Mouse (Mus musculus): ENCODE data around the gene AC170998.1.
"Not testable (repeated sequence)": the region's sequence is repeated elsewhere in the genome, so short reads cannot be mapped to it uniquely, and the experiment has no call there.

The AC170998.1 gene

GRCm38 (mm10) chr17:28760736-28761312 is 34.9 kb downstream of the AC170998.1 start:
- DNase-seq = no peak

DNA sequence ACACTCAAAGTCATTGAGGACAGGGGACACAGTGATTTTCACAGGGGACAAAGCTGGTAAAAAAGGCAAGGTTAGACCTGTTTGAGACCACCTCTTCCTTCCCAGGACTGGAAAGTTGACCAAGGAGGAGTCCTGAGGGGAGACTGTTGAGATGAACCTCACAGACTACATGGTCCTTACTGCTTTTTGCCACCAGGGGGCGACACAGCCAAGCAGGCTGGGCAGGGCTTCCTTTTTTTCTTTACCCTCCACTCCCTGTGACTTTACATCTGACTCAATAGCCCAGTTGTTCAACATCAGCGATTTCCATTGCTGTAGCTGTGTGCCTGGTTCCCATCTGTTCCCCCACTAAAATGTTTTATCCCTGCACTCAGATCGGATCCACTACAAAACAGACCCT is 36.0 kb downstream of the AC170998.1 start:
- peak; percentile 67 for DNase-seq

DNA sequence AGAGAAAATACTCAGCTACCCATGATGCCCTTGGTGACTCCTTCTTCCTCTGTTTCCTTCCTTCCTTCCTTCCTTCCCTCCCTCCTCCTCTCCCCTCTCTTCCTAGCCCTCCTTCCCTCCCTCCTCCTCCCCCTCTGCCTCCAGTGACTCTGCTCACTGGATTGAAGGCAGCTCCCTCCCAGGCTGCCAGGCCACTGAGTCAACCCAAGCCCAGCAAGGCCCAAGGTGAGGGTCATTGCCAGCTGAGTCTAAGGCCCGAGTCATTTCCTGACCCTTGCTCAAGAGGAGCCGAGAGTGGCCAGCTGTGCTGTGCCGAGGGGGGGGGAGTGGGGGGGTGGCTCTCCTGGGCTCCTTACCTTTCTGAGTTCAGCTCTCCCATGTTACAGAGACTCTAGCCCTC is 40.3 kb downstream of the AC170998.1 start:
- no peak for DNase-seq

GRCm38 (mm10) chr17:28766781-28767515 is 41.1 kb downstream of the AC170998.1 start:
- no peak for DNase-seq

GRCm38 (mm10) chr17:28769121-28769874 is 43.4 kb downstream of the AC170998.1 start, which contains the start of gene Mapk13:
TSS of gene Mapk13 (plus strand) at chr17:28769297.
- no peak for DNase-seq

DNA sequence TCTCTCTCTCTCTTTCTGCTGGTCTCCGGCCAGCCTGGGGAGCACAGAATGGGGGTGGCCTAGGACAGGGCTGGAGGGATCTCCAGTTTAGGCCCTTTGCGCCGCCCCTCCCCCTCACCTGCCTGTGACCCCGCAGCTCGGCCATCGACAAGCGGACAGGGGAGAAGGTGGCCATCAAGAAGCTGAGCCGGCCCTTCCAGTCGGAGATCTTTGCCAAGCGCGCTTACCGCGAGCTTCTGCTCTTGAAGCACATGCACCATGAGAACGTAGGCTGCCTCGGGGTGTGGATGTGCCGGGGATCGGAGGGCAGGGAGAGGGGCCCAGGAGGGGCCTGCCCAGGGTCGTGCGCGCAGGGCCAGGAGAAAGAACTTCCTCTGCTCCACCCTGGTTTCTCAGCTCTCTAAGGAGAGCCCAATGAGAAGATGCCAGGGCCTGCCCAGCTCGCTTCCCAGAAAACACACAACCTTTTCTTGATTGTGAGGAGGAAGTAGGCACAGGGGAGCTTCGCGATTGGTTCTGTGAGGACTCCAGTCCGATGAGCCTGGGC is 44.1 kb downstream of the AC170998.1 start:
- peak; percentile 26 for DNase-seq

- DNase-seq = no peak
Measured at GRCm38 (mm10) chr17:28771289-28771688, 45.4 kb downstream of the AC170998.1 start.

- DNase-seq = not testable (repeated sequence)
Measured at GRCm38 (mm10) chr17:28774303-28774702, 48.4 kb downstream of the AC170998.1 start.

- no peak for DNase-seq
Measured at GRCm38 (mm10) chr17:28775161-28775560, 49.3 kb downstream of the AC170998.1 start.
